Mouse (Mus musculus) T-cell, adult 2 months (primary cell): Measurements from ENCODE around the gene Fbxw4.

Experiments
- DNase-seq: peaks from one replicate; pipeline ENCODE4 v3.0.0; 2022; ENCODE audit warnings: low spot score

Fbxw4 gene

GRCm38 (mm10) chr19:45615415-45616213 is 44.5 kb downstream of the Fbxw4 start:
- DNase-seq, result no peak

GRCm38 (mm10) chr19:45614928-45615327 is 45.2 kb downstream of the Fbxw4 start:
- DNase-seq, result no peak

- no peak for DNase-seq
Observed at GRCm38 (mm10) chr19:45614375-45614774, 45.7 kb downstream of the Fbxw4 start.

- DNase-seq, result no peak
Observed at GRCm38 (mm10) chr19:45610823-45611222, 49.3 kb downstream of the Fbxw4 start.

- DNase-seq, result no peak
Observed at GRCm38 (mm10) chr19:45608648-45609339, 51.3 kb downstream of the Fbxw4 start.

- DNase-seq, result no peak
Observed at GRCm38 (mm10) chr19:45607479-45607878, 52.6 kb downstream of the Fbxw4 start.

- DNase-seq, result no peak
Observed at GRCm38 (mm10) chr19:45606701-45607100, 53.4 kb downstream of the Fbxw4 start.

- no peak for DNase-seq
Observed at GRCm38 (mm10) chr19:45602606-45603005, 57.5 kb downstream of the Fbxw4 start.

GRCm38 (mm10) chr19:45597106-45597505 is 63.0 kb downstream of the Fbxw4 start:
- DNase-seq, result no peak

- no peak for DNase-seq
Observed at GRCm38 (mm10) chr19:45596434-45596833, 63.7 kb downstream of the Fbxw4 start.

- DNase-seq, result no peak
Observed at GRCm38 (mm10) chr19:45596019-45596418, 64.1 kb downstream of the Fbxw4 start.

- no peak for DNase-seq
Observed at GRCm38 (mm10) chr19:45595481-45595880, 64.6 kb downstream of the Fbxw4 start.

- no peak for DNase-seq
Observed at GRCm38 (mm10) chr19:45594079-45594478, 66.0 kb downstream of the Fbxw4 start.

- DNase-seq, result no peak
Observed at GRCm38 (mm10) chr19:45592916-45593315, 67.2 kb downstream of the Fbxw4 start.

- DNase-seq, result no peak
Observed at GRCm38 (mm10) chr19:45591704-45592103, 68.4 kb downstream of the Fbxw4 start.

GRCm38 (mm10) chr19:45589761-45590160 is 70.4 kb downstream of the Fbxw4 start:
- no peak for DNase-seq

GRCm38 (mm10) chr19:45587509-45588292 is 72.4 kb downstream of the Fbxw4 start:
- DNase-seq, result no peak

GRCm38 (mm10) chr19:45586850-45587249 is 73.3 kb downstream of the Fbxw4 start:
- no peak for DNase-seq

GRCm38 (mm10) chr19:45584856-45585620 is 75.1 kb downstream of the Fbxw4 start:
- no peak for DNase-seq

GRCm38 (mm10) chr19:45583136-45583535 is 77.0 kb downstream of the Fbxw4 start:
- DNase-seq, result no peak

GRCm38 (mm10) chr19:45582161-45582560 is 78.0 kb downstream of the Fbxw4 start:
- DNase-seq, result no peak

GRCm38 (mm10) chr19:45581257-45581656 is 78.9 kb downstream of the Fbxw4 start:
- peak; percentile 53 for DNase-seq
